Mouse (Mus musculus) megakaryocyte-erythroid progenitor cell, adult 5 weeks (primary cell): ENCODE results near the gene Stpg4. TPM values are rescaled to one million over a fixed set of nuclear protein-coding genes. Genes with fewer than 3 reads are reported as not detected.

Experiments
- polyA plus RNA-seq: library from polyadenylated mRNA; stranded (reverse); fragments of >175 nt; gene quantifications from 2 replicates; pipeline ENCODE4 v1.2.3, GENCODE M21; 2012

The Stpg4 gene
- polyA plus RNA-seq, result not detected in 2 replicates

GRCm38 (mm10) chr17:87427511-87427910, at the start of gene Stpg4:
Gene Stpg4, minus strand, starts transcription at chr17:87427741.

DNA sequence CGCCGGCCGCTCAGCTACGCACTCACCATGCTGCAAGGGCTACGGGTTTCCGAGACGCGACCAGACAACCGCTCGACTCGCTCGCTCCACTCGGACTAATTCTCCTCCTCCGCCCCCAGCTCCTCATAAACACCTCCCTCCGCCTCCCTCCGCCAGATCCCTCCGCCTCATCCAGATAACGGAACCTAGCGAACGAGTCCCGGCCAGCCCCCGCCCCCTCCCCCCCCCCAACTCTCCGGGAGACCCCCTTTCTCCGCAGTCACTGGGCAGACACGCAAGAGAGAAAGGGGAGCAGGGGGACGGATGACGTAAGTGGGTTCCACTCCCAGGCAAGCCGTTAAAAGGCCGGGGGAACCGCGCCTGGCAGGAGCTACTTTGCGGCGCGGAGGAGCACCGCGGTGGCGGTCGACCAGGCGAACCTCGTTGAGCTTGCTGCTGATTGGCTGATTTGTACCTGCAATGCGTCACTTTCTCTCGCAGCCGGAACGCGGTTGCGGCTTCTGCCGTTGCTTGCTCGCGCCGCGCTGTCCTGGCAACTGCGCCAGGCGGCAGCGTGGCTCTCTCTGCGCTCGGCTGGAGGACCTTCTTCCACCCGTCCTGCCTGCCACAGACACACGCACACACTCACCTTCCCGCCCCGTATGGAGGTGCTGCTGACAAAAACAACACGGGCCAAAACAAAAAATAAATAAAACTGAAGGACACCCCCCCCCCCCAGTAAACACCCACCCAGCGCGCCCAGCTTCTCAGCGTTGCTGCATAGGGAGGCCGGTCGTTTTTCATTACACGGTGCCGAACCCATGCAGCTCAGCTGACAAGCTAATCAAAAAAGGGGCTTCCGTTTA, 19.4 kb upstream of the Stpg4 start, which contains the start of gene Calm2:
TSS of gene Calm2 (minus strand) at position 169 of the 845 bp plus-strand sequence.

Other genes with a start within 250 kb of the Stpg4 start
- 22.8 and 30.7 TPM in 2 replicates for gene Mcfd2, start 161.8 kb downstream of the Stpg4 start, polyA plus RNA-seq
- 112 and 119 TPM in 2 replicates for gene Ttc7, start 144.9 kb downstream of the Stpg4 start, polyA plus RNA-seq
- gene Calm2, start 19.2 kb upstream of the Stpg4 start, polyA plus RNA-seq, result 56.9 and 64.6 TPM in 2 replicates
- gene Epcam, start 208.2 kb upstream of the Stpg4 start, polyA plus RNA-seq, result 0.45 and 0.66 TPM in 2 replicates
- 51.1 and 56.9 TPM in 2 replicates for gene Msh2, start 244.6 kb upstream of the Stpg4 start, polyA plus RNA-seq